9 mouse cellular contexts compared by ENCODE assay signal in the genomic region with DNA sequence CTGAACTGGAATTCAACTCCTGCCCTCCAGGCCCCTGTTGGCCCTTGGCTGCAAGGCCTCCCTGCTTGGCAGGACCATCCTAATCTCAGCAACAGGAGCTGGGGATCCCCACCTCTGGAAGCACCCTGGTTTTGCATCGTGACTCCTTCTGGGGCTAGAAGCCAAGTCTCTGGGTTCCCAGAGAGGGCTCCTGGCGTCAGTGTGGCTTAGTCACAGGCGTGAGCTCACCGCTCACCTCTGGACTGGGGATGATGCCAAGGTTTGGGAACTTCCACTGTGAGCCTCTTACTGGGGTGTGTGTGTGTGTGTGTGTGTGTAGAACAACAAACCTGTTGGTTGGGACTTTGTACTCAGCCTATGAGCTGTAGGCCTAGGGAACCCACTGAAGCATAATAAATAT. TPM values are rescaled to one million over a fixed set of nuclear protein-coding genes. Genes with fewer than 3 reads are reported as not detected.
DNase-seq lines count a peak whose midpoint lies in the region; ATAC-seq and TF ChIP-seq lines count a peak whose summit lies in the region.
"Had no signal": no experiment of that assay in that cellular context is flagged by ENCODE, and none has a peak within 500 bp of the region (broad histone marks: within the 10 kb centered on the region; RNA-seq: fewer than 3 reads in every experiment).

No protein-coding gene starts in this region.

- WGBS in lung, adult 2 months: 57% methylated on average over 4 of the region's 4 CpGs
- WGBS in heart, embryonic 10.5 days: 69% methylated on average over 4 of the region's 4 CpGs
- 71% methylated on average over 4 of the region's 4 CpGs for WGBS in kidney, embryonic 16.5 days

- no peak for TF ChIP-seq CTCF in lung, adult 2 months (IDR thresholded peaks at IDR 0.05; ENCODE audit: insufficient read depth, low read length)

- peaks cover 21% of the 10 kb centered on the region for H3K4me1 ChIP-seq in lung, adult 2 months (ENCODE audit: control insufficient read depth, insufficient read depth, low read length)
- peaks cover 99% of the 10 kb centered on the region for H3K4me1 ChIP-seq in heart, embryonic 10.5 days
- H3K4me1 ChIP-seq in kidney, embryonic 16.5 days (ENCODE audit: insufficient read depth, low read length): peaks cover 24% of the 10 kb centered on the region

- no peak overlapping the region for H3K4me3 ChIP-seq in lung, adult 2 months (replicated peaks; ENCODE audit: extremely low read depth, low read depth, low read length)
- H3K4me3 ChIP-seq in heart, embryonic 10.5 days: no peak overlapping the region
- H3K4me3 ChIP-seq in kidney, embryonic 16.5 days (ENCODE audit: low read length): no peak overlapping the region

- no peak overlapping the region for H3K9ac ChIP-seq in kidney, embryonic 16.5 days (replicated peaks; ENCODE audit: low read length)

- peak overlapping the region; percentile 86 for H3K27ac ChIP-seq in heart, embryonic 10.5 days
- no peak overlapping the region for H3K27ac ChIP-seq in kidney, embryonic 16.5 days (ENCODE audit: low read length)

- ATAC-seq in kidney, embryonic 16.5 days (ENCODE audit: low FRiP score, low TSS enrichment): peak; percentile 69

- TF ChIP-seq POLR2A in lung, adult 2 months (IDR thresholded peaks at IDR 0.05; ENCODE audit: borderline replicate concordance, extremely low read depth, low read depth, low read length): no peak

- peaks cover 5% of the 10 kb centered on the region; the same call in 1 of the 2 replicates for H3K27me3 ChIP-seq in heart, embryonic 10.5 days (ENCODE audit: insufficient read depth, poor library complexity, severe bottlenecking)
- H3K27me3 ChIP-seq in kidney, embryonic 16.5 days (ENCODE audit: insufficient read depth, low read length): no peaks in the 10 kb centered on the region

- H3K4me2 ChIP-seq in kidney, embryonic 16.5 days (replicated peaks; ENCODE audit: low read depth, low read length): no peak overlapping the region

- H3K36me3 ChIP-seq in heart, embryonic 10.5 days: 0 out of 2 replicates have a peak, but pooled peaks cover 10% of the 10 kb centered on the region
- no peaks in the 10 kb centered on the region for H3K36me3 ChIP-seq in kidney, embryonic 16.5 days (ENCODE audit: insufficient read depth, low read length)

- no peaks in the 10 kb centered on the region for H3K9me3 ChIP-seq in heart, embryonic 10.5 days
- H3K9me3 ChIP-seq in kidney, embryonic 16.5 days (ENCODE audit: low read length): no peaks in the 10 kb centered on the region

- DNase-seq in lung, adult 18-20 months: peak; percentile 82 to 90
- DNase-seq in lung, adult 2 months: no peak
- no peak for DNase-seq in heart, embryonic 10.5 days (ENCODE audit: low spot score)
- DNase-seq in skeletal muscle tissue, adult 2 months (ENCODE audit: low read depth, low spot score): peak; percentile 63
- no peak for DNase-seq in layer of hippocampus, adult 18-20 months (ENCODE audit: low spot score in 2 of 2)
- no peak for DNase-seq in c-Kit-positive CD71-positive TER-119-positive erythroid progenitor cells, embryonic 14.5 days (ENCODE audit: low spot score)
- DNase-seq in ovary, postnatal 36 days (ENCODE audit: low spot score): no peak
- DNase-seq: cerebellum, postnatal 36 days had no signal

RNA-seq across cellular contexts. Expression of gene Dab2ip, which starts 31.7 kb away (rescaled TPM):
- 113 and 132 TPM in 2 replicates for polyA plus RNA-seq in lung, adult 2 months (2012; rRNA removed)
- 47.6 and 49.0 TPM in 2 replicates for polyA plus RNA-seq in heart, embryonic 10.5 days (2016; fragmentation: Nextera tagmentation; extraction: Ambion mirVana)
- polyA plus RNA-seq in kidney, embryonic 16.5 days (2015; fragmentation: Nextera tagmentation; extraction: Ambion mirVana): 26.3 and 28.5 TPM in 2 replicates
- total RNA-seq in layer of hippocampus, adult 18-20 months (2021): 100 to 1,000 TPM; 108 to 109 TPM

Comparison
In these comparisons a context has a peak if more than half of its experiments do, and no peak if none do; other contexts are left out.
1. DNase-seq: peak in lung, adult 18-20 months (2 of 2) and skeletal muscle tissue, adult 2 months (single experiment); none in lung, adult 2 months (single experiment), heart, embryonic 10.5 days (single experiment), layer of hippocampus, adult 18-20 months (0 of 2), c-Kit-positive CD71-positive TER-119-positive erythroid progenitor cells, embryonic 14.5 days (single experiment) and ovary, postnatal 36 days (single experiment).